Mouse (Mus musculus): ENCODE data around the gene Timp2. TPM values are rescaled to one million over a fixed set of nuclear protein-coding genes. Genes with fewer than 3 reads are reported as not detected.

Timp2 gene
- polyA plus RNA-seq, 1 experiment from 2014 or later, result 72.7 TPM

GRCm38 (mm10) chr11:118260081-118260480, 95.5 kb downstream of the Timp2 start:
- 87% methylated on average over 8 of the region's 8 CpGs for WGBS
- no peak for DNase-seq (ENCODE audit: low spot score)
- Histone ChIP-seq H3K4me1 (replicated peaks; ENCODE audit: control insufficient read depth, insufficient read depth) (no peaks in the 10 kb centered on the region), H3K4me2 (replicated peaks; ENCODE audit: low read depth) (no peak overlapping the region), H3K4me3 (ENCODE audit: low read depth, low read length) (no peak overlapping the region), H3K9me3 (ENCODE audit: control insufficient read depth, low read length) (no peaks in the 10 kb centered on the region), H3K36me3 (ENCODE audit: control insufficient read depth, insufficient read depth, low read length) (peaks cover 46% of the 10 kb centered on the region), H3K27me3 (ENCODE audit: control insufficient read depth, insufficient read depth, low read length) (no peaks in the 10 kb centered on the region), H3K9ac (ENCODE audit: low read length) (no peak overlapping the region), H3K27ac (replicated peaks) (no peak overlapping the region)
- no peak for TF ChIP-seq CTCF (IDR thresholded peaks at IDR 0.05; ENCODE audit: low read depth)
- TF ChIP-seq EP300 (optimal IDR thresholded peaks at IDR 0.05), result no peak
- no peak for ATAC-seq (ENCODE audit: low FRiP score, low TSS enrichment)

- H3K27me3 ChIP-seq (ENCODE audit: control insufficient read depth, insufficient read depth, low read length), result no peaks in the 10 kb centered on the region
- H3K36me3 ChIP-seq (ENCODE audit: control insufficient read depth, insufficient read depth, low read length), result peaks cover 43% of the 10 kb centered on the region
- H3K9ac ChIP-seq (ENCODE audit: low read length), result no peak overlapping the region; the same call in 1 of the 2 replicates
- no peak for TF ChIP-seq EP300 (optimal IDR thresholded peaks at IDR 0.05)
- TF ChIP-seq CTCF (IDR thresholded peaks at IDR 0.05; ENCODE audit: low read depth), result no peak
- no peak for ATAC-seq (ENCODE audit: low FRiP score, low TSS enrichment)
- H3K27ac ChIP-seq (replicated peaks), result no peak overlapping the region
- peaks cover under 1% of the 10 kb centered on the region for H3K4me1 ChIP-seq (replicated peaks; ENCODE audit: control insufficient read depth, insufficient read depth)
- H3K9me3 ChIP-seq (ENCODE audit: control insufficient read depth, low read length), result no peaks in the 10 kb centered on the region
- no peak overlapping the region for H3K4me2 ChIP-seq (replicated peaks; ENCODE audit: low read depth)
- WGBS, result 94% methylated on average over 8 of the region's 8 CpGs
- DNase-seq (ENCODE audit: low spot score), result no peak
- H3K4me3 ChIP-seq (ENCODE audit: low read depth, low read length), result no peak overlapping the region
Measured at GRCm38 (mm10) chr11:118259580-118259979, 96.0 kb downstream of the Timp2 start.

GRCm38 (mm10) chr11:118256371-118256770, 99.2 kb downstream of the Timp2 start:
- TF ChIP-seq CTCF (IDR thresholded peaks at IDR 0.05; ENCODE audit: low read depth), result no peak
- TF ChIP-seq EP300 (optimal IDR thresholded peaks at IDR 0.05), result no peak
- H3K9ac ChIP-seq (ENCODE audit: low read length), result no peak overlapping the region
- 88% methylated on average over 7 of the region's 7 CpGs for WGBS
- H3K27ac ChIP-seq (replicated peaks), result no peak overlapping the region
- H3K36me3 ChIP-seq (ENCODE audit: control insufficient read depth, insufficient read depth, low read length), result peaks cover 25% of the 10 kb centered on the region; the same call in 1 of the 2 replicates
- H3K4me1 ChIP-seq (replicated peaks; ENCODE audit: control insufficient read depth, insufficient read depth), result peaks cover 13% of the 10 kb centered on the region
- no peaks in the 10 kb centered on the region for H3K27me3 ChIP-seq (ENCODE audit: control insufficient read depth, insufficient read depth, low read length)
- ATAC-seq (ENCODE audit: low FRiP score, low TSS enrichment) (no peak), DNase-seq (ENCODE audit: low spot score) (no peak)
- no peak overlapping the region for H3K4me3 ChIP-seq (ENCODE audit: low read depth, low read length)
- no peak overlapping the region for H3K4me2 ChIP-seq (replicated peaks; ENCODE audit: low read depth)
- no peaks in the 10 kb centered on the region for H3K9me3 ChIP-seq (ENCODE audit: control insufficient read depth, low read length)

GRCm38 (mm10) chr11:118254159-118254951, 101.2 kb downstream of the Timp2 start:
- Histone ChIP-seq H3K27ac (replicated peaks) (peak overlapping the region; percentile 88), H3K27me3 (ENCODE audit: control insufficient read depth, insufficient read depth, low read length) (no peaks in the 10 kb centered on the region), H3K9me3 (ENCODE audit: control insufficient read depth, low read length) (no peaks in the 10 kb centered on the region), H3K4me1 (replicated peaks; ENCODE audit: control insufficient read depth, insufficient read depth) (peaks cover 14% of the 10 kb centered on the region), H3K9ac (ENCODE audit: low read length) (no peak overlapping the region; the same call in 1 of the 2 replicates), H3K4me3 (ENCODE audit: low read depth, low read length) (no peak overlapping the region), H3K4me2 (replicated peaks; ENCODE audit: low read depth) (no peak overlapping the region), H3K36me3 (ENCODE audit: control insufficient read depth, insufficient read depth, low read length) (peaks cover 9% of the 10 kb centered on the region; the same call in 1 of the 2 replicates)
- peak; percentile 27 for TF ChIP-seq EP300 (optimal IDR thresholded peaks at IDR 0.05)
- TF ChIP-seq CTCF (IDR thresholded peaks at IDR 0.05; ENCODE audit: low read depth), result no peak
- 16% methylated on average over 15 of the region's 15 CpGs for WGBS
- DNase-seq (ENCODE audit: low spot score), result peak; percentile 64
- peak; percentile 30; the same call in 1 of the 2 replicates for ATAC-seq (ENCODE audit: low FRiP score, low TSS enrichment)

GRCm38 (mm10) chr11:118253447-118254158, 101.9 kb downstream of the Timp2 start:
- no peaks in the 10 kb centered on the region for H3K9me3 ChIP-seq (ENCODE audit: control insufficient read depth, low read length)
- peaks cover 18% of the 10 kb centered on the region for H3K4me1 ChIP-seq (replicated peaks; ENCODE audit: control insufficient read depth, insufficient read depth)
- H3K4me3 ChIP-seq (ENCODE audit: low read depth, low read length), result no peak overlapping the region
- no peak for DNase-seq (ENCODE audit: low spot score)
- 64% methylated on average over 7 of the region's 7 CpGs for WGBS
- peaks cover 3% of the 10 kb centered on the region; the same call in 1 of the 2 replicates for H3K36me3 ChIP-seq (ENCODE audit: control insufficient read depth, insufficient read depth, low read length)
- TF ChIP-seq EP300 (optimal IDR thresholded peaks at IDR 0.05) (no peak), CTCF (IDR thresholded peaks at IDR 0.05; ENCODE audit: low read depth) (no peak)
- no peak overlapping the region for H3K9ac ChIP-seq (ENCODE audit: low read length)
- peak overlapping the region; percentile 88 for H3K27ac ChIP-seq (replicated peaks)
- no peak for ATAC-seq (ENCODE audit: low FRiP score, low TSS enrichment)
- no peak overlapping the region for H3K4me2 ChIP-seq (replicated peaks; ENCODE audit: low read depth)
- no peaks in the 10 kb centered on the region for H3K27me3 ChIP-seq (ENCODE audit: control insufficient read depth, insufficient read depth, low read length)

Other genes with a start within 250 kb of the Timp2 start
- 0.04 and 0.06 TPM in 2 replicates for gene Dnah17, start 225.1 kb downstream of the Timp2 start, polyA plus RNA-seq (2015; fragmentation: Nextera tagmentation; extraction: Ambion mirVana)
- 13.1 and 13.3 TPM in 2 replicates for gene Cyth1, start 107.1 kb downstream of the Timp2 start, polyA plus RNA-seq (2015; fragmentation: Nextera tagmentation; extraction: Ambion mirVana)
- 8.1 and 8.9 TPM in 2 replicates for gene Usp36, start 65.5 kb downstream of the Timp2 start, polyA plus RNA-seq (2015; fragmentation: Nextera tagmentation; extraction: Ambion mirVana)
- 0.51 and 0.53 TPM in 2 replicates for gene Cep295nl, start 13.2 kb downstream of the Timp2 start, polyA plus RNA-seq (2015; fragmentation: Nextera tagmentation; extraction: Ambion mirVana)
- gene Lgals3bp, start 46.4 kb upstream of the Timp2 start, polyA plus RNA-seq (2015; fragmentation: Nextera tagmentation; extraction: Ambion mirVana), result 142 and 144 TPM in 2 replicates
- gene Cant1, start 63.3 kb upstream of the Timp2 start, polyA plus RNA-seq (2015; fragmentation: Nextera tagmentation; extraction: Ambion mirVana), result 32.3 and 33.9 TPM in 2 replicates
- 9.0 and 11.0 TPM in 2 replicates for gene C1qtnf1, start 72.5 kb upstream of the Timp2 start, polyA plus RNA-seq (2015; fragmentation: Nextera tagmentation; extraction: Ambion mirVana)
- gene Engase, start 121.1 kb upstream of the Timp2 start, polyA plus RNA-seq (2015; fragmentation: Nextera tagmentation; extraction: Ambion mirVana), result 12.6 and 13.7 TPM in 2 replicates